Mouse (Mus musculus) embryonic facial prominence, embryonic 10.5 days (tissue): ENCODE data around the gene Foxe3. TPM values are rescaled to one million over a fixed set of nuclear protein-coding genes. Genes with fewer than 3 reads are reported as not detected.

ENCODE experiments used
- DNase-seq: peaks from one replicate; pipeline ENCODE4 v3.0.0-alpha.2; 2017; ENCODE audit warnings: low spot score
- H3K27ac ChIP-seq: fragments of 300-500 bp; sonication (generic); replicated peaks from 2 replicates; pipeline ENCODE4 v1.5.1; 2016; ENCODE audit warnings: mild to moderate bottlenecking
- H3K27me3 ChIP-seq: fragments of 300-500 bp; sonication (generic); replicated peaks from 2 replicates; pipeline ENCODE4 v1.6.1; 2016; ENCODE audit warnings: low read depth, mild to moderate bottlenecking; ENCODE audit not compliant: poor library complexity, severe bottlenecking
- H3K36me3 ChIP-seq: fragments of 300-500 bp; sonication (generic); replicated peaks from 2 replicates; pipeline ENCODE4 v1.6.1; 2016; ENCODE audit warnings: mild to moderate bottlenecking, moderate library complexity
- H3K4me1 ChIP-seq: fragments of 300-500 bp; sonication (generic); 2 replicates; pipeline ENCODE4 v1.6.1; 2016
- H3K4me3 ChIP-seq: fragments of 300-500 bp; sonication (generic); 2 replicates; pipeline ENCODE4 v1.5.1; 2016; ENCODE audit warnings: mild to moderate bottlenecking, moderate library complexity
- H3K9me3 ChIP-seq: fragments of 300-500 bp; sonication (generic); 2 replicates; pipeline ENCODE4 v1.6.1; 2016; ENCODE audit warnings: mild to moderate bottlenecking
- WGBS: fragments of 180-500 bp; shearing (Covaris S2); methylation state at CpG from one replicate; pipeline ENCODE4 v1.1.7; 2016; 5-methylcytosine and 5-hydroxymethylcytosine counted together
- polyA plus RNA-seq: library from polyadenylated mRNA; unstranded; fragments of >200 nt; fragmentation: Nextera tagmentation; extraction: Ambion mirVana; gene quantifications from 2 replicates; pipeline ENCODE4 v1.2.1, GENCODE M21; 2016

Gene Foxe3
- polyA plus RNA-seq, 1 experiment from 2014 or later = 1.0 TPM

DNA sequence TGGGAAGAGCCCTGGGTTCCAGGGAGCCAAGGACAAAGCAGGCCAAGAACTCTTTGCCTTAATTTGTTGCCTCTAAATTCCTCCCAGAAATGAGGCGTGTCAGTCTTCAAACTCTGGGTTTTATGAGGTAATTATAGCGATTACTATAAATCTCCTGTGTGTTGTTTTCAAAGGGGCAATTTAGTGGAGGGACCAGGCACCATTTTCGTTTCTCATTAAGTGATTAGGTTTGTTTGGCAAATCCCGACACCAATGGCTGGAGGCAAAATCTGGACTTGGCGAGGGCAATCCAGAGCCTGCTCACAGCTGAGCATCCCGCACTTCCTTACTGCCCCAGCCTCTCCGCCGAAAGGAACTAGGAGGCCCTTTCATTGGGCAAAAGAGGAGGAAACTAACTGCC, 16.8 kb upstream of the Foxe3 start:
- whole genome bisulfite sequencing = 30% methylated on average over 8 of the region's 8 CpGs
- peaks cover 32% of the 10 kb centered on the region for H3K4me1 ChIP-seq
- peaks cover 91% of the 10 kb centered on the region for H3K27me3 ChIP-seq
- no peaks in the 10 kb centered on the region for H3K9me3 ChIP-seq
- no peak overlapping the region for H3K27ac ChIP-seq
- H3K36me3 ChIP-seq = no peaks in the 10 kb centered on the region
- H3K4me3 ChIP-seq = no peak overlapping the region
- peak; percentile 53 for DNase-seq

DNA sequence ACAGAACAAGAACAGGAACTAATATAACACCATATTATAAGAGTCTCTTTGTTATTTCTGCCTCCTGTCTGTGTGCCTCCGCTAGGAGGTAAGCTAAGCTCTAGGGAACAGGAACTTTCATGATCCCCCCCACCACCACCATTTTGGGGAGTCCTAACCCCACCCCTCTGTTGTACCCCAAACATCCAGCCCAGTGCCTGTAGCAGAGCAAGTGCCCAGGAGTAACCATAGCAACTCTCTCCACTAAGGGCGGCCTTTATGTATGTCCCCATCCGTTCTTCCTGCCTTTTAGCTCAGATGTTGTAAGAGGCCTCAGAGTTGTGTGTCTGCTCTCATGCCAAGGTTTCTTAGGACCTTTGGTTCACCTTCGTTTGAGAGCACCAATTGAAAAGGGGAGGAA, 16.3 kb upstream of the Foxe3 start:
- 41% methylated on average over 4 of the region's 4 CpGs for WGBS
- H3K9me3 ChIP-seq = no peaks in the 10 kb centered on the region
- H3K27ac ChIP-seq = no peak overlapping the region
- peaks cover 36% of the 10 kb centered on the region for H3K4me1 ChIP-seq
- no peaks in the 10 kb centered on the region for H3K36me3 ChIP-seq
- no peak overlapping the region for H3K4me3 ChIP-seq
- DNase-seq = peak; percentile 15
- peaks cover 91% of the 10 kb centered on the region for H3K27me3 ChIP-seq

DNA sequence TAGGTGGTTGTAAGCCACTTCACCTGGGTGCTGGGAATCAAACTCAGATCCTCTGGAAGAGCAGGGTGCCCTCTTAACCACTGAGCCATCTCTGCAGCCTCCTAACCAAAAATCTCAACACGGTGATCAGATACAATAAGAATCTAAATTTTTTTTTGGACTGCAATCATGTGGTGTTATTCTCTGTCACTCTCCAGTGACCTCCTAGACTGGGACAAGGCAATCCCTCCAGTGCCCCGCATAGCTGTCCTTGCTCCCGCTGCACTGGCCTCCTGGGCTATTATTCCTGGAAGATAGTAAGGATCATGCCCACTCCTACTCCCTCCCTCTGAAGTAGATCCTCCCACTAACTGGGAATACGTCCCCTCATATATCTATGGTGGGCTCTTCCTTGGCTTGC, 15.5 kb upstream of the Foxe3 start:
- Histone ChIP-seq H3K36me3 (no peaks in the 10 kb centered on the region), H3K27me3 (peaks cover 90% of the 10 kb centered on the region)
- WGBS = 85% methylated on average over 4 of the region's 4 CpGs

DNA sequence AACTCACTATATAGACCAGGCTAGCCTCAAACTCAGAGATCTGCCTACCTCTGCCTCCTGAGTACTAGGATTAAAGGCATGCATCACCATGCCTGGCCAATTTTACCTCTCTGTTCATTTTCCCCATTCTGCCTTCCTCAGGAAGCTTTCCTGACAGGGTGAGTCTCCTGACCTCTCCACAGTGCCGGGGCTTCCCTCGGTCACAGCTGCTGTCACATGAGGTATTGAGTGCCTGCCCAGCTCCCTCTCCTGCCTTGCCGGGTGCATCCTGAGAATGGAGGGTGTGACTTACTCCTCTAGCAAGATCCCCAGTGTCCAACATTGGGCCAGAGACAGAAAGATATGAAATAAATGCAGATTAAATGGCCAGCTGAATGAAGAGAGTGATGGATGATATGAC, 12.4 kb upstream of the Foxe3 start:
- Histone ChIP-seq H3K4me3 (no peak overlapping the region), H3K4me1 (peaks cover 36% of the 10 kb centered on the region), H3K27me3 (peaks cover 91% of the 10 kb centered on the region), H3K9me3 (no peaks in the 10 kb centered on the region), H3K36me3 (no peaks in the 10 kb centered on the region), H3K27ac (no peak overlapping the region)
- DNase-seq = peak; percentile 7
- WGBS = 41% methylated on average over 3 of the region's 3 CpGs

More for the DNA sequence above, 15.5 kb upstream of the Foxe3 start:
- Histone ChIP-seq H3K27ac (no peak overlapping the region), H3K4me1 (peaks cover 36% of the 10 kb centered on the region), H3K9me3 (no peaks in the 10 kb centered on the region), H3K4me3 (no peak overlapping the region)
- no peak for DNase-seq

DNA sequence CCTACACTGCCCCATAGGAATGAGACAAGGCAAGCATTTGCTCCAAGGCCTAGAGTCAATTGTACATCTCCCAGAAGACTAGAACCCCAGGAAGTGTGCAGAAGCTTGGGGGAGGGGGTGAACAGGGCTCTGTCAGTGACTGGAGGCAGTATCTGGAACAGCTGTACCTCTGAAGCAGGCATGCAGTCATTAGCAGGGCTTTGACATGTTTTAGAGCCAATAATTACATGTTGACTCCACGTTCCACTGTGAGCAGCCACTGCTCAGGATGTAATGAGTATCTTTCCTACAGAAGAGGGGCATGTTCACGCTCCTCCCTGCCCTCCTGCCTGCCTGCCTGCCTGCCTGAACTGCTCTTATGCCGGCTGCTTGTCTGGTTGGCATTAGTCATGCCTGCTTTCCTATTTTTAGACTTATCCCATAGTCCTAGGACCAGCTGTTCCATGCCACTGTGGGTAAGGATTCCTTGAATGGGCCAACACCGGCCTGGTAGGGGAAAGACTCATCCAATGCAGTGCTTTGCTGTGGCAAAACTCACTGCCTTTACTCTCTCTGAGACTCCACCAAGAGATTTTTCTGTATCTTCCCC, 11.7 kb upstream of the Foxe3 start:
- Histone ChIP-seq H3K4me3 (no peak overlapping the region), H3K36me3 (no peaks in the 10 kb centered on the region), H3K4me1 (peaks cover 29% of the 10 kb centered on the region), H3K27ac (no peak overlapping the region), H3K9me3 (no peaks in the 10 kb centered on the region), H3K27me3 (peaks cover 91% of the 10 kb centered on the region)
- WGBS = 52% methylated on average over 4 of the region's 4 CpGs
- peak; percentile 21 for DNase-seq

DNA sequence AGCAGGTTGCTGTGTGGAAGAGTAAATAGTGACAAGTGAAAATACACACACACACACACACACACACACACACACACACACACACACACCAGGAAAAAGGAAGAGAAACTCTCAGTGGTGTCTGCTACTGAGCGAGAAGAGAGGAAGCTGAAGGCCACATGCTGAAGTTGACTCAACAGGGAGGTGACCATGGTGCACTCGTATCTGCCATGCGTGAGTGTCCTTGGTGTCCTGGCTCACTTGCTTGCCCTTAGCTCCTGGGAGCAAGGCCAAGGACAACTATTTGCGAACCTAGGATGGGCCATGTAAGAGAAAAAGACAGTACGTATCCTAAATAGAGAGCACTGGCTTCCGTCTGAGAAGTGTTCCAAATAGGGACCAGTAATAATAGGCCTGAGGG, 8.4 kb upstream of the Foxe3 start:
- no peak overlapping the region for H3K4me3 ChIP-seq
- H3K27me3 ChIP-seq = peaks cover 96% of the 10 kb centered on the region
- H3K4me1 ChIP-seq = peaks cover 24% of the 10 kb centered on the region
- WGBS = 86% methylated on average over 6 of the region's 6 CpGs
- H3K27ac ChIP-seq = no peak overlapping the region
- H3K36me3 ChIP-seq = no peaks in the 10 kb centered on the region
- peak; percentile 7 for DNase-seq
- H3K9me3 ChIP-seq = no peaks in the 10 kb centered on the region

DNA sequence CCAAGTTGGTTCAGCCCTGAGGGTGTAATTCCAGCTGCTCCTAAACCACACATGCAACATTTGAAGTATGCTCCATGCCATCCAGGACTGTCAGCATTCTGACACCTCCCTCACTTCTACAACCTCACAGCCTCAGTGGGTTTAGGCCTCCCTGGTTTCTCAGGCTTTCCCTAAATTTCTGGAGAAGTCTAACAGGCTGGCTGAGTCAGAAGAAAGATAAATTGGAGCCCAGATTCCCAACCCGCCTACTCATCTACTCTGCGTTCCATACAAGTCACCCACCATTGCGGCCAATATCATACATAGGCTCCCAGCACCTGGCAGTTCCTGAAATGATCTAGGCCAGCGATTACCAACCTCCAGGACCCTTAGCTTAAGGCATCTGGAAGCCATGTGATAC, 6.9 kb upstream of the Foxe3 start:
- no peak for DNase-seq
- WGBS = 81% methylated on average over 4 of the region's 4 CpGs
- Histone ChIP-seq H3K4me3 (no peak overlapping the region), H3K9me3 (no peaks in the 10 kb centered on the region), H3K4me1 (peaks cover 26% of the 10 kb centered on the region), H3K36me3 (no peaks in the 10 kb centered on the region), H3K27ac (no peak overlapping the region), H3K27me3 (peaks cover 96% of the 10 kb centered on the region)

DNA sequence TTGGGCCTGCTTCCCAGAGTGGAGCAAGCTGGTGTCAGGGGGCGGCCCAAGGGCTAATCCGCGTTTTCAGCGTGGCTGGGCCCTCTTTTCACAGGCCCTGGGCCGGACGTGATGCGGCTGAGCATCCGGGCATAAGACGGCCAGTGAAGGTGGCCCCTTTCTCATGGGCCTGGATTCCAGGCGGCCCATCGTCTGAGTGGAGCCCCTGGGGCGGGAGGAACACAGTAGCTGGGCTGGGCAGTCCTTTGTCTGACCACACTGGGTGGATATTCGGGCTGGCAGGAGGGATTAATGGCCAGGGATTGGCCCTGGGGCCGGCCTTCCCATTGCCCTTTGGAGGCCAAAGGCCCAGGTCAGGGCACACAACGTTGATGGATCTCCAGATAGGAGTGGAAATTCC, 3.3 kb upstream of the Foxe3 start:
- peaks cover 38% of the 10 kb centered on the region for H3K4me1 ChIP-seq
- no peaks in the 10 kb centered on the region for H3K9me3 ChIP-seq
- DNase-seq = no peak
- H3K4me3 ChIP-seq = no peak overlapping the region
- peaks cover 99% of the 10 kb centered on the region for H3K27me3 ChIP-seq
- no peaks in the 10 kb centered on the region for H3K36me3 ChIP-seq
- no peak overlapping the region for H3K27ac ChIP-seq
- WGBS = 18% methylated on average over 15 of the region's 15 CpGs

DNA sequence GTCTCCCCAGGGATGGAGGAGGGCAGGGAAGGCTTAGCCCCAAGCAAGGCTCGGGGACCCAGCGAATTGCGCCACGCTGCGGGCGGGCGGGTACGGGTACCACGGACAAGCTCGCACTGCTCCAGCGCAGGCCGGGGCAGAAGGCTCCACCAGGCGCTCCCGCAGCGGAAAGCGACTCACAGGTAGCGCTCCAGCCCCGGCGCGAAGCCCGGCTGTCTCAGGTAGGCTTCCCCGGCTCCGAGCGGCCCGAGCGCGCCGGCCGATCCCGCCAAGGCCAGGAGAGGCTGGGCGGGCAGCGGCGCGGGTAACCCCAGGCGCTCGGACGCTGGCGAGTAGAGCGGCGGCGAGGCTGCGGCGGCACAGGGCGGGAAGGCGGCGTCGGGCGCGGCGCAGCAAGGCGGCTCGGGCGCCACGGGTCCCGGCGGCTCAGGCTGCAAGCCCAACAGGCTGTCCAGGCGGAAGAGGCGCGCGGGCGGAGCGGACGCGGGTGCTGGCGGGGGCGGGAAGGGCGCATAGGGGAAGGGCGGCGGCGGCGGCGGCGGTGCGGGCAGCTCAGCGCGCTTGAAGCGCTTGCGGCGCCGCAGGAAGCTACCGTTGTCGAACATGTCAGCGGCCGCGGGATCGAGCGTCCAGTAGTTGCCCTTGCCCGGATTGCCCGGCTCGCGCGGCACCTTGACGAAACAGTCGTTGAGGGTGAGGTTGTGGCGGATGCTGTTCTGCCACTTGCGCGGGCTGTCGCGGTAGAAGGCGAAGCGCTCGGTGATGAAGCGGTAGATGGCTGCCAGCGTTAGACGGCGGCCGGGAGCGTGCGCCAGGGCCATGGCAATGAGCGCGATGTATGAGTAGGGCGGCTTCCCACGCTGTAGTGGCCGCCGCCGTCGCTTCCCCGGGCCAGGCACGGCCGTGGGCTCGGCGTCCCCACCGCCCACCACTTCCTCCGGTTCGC, 569 bp downstream of the Foxe3 start:
- H3K27ac ChIP-seq = peak overlapping the region; percentile 77
- under 1% methylated on average over 125 of the region's 125 CpGs for WGBS

DNA sequence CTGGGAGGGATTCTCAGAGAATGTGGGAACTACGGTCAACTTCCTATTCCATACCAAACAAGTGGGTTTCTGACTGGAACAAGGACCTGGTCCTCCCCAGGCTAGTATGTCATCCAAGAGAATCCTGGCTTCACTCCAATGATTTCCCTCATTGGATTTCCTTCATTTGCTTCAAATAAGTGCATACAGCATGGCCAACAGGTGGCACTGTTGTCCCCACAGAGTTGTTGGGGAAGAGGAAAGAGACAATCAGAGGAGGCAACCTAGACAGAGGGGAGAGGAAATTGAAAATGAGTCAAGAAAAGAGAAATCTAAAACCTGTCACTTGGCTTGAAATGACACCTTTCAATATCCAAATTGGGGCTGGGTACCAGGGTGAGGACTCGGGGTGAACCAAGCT, 8.7 kb downstream of the Foxe3 start:
- WGBS = 44% methylated on average over 2 of the region's 2 CpGs
- Histone ChIP-seq H3K9me3 (no peaks in the 10 kb centered on the region), H3K36me3 (no peaks in the 10 kb centered on the region), H3K4me3 (no peak overlapping the region), H3K4me1 (peaks cover 18% of the 10 kb centered on the region), H3K27ac (no peak overlapping the region), H3K27me3 (peaks cover 87% of the 10 kb centered on the region)
- DNase-seq = peak; percentile 66

More for the DNA sequence above, 569 bp downstream of the Foxe3 start:
- H3K4me3 ChIP-seq = peak overlapping the region; percentile 60
- no peaks in the 10 kb centered on the region for H3K9me3 ChIP-seq
- no peaks in the 10 kb centered on the region for H3K36me3 ChIP-seq
- peaks cover 95% of the 10 kb centered on the region for H3K27me3 ChIP-seq
- DNase-seq = peak; percentile 75
- H3K4me1 ChIP-seq = peaks cover 25% of the 10 kb centered on the region

DNA sequence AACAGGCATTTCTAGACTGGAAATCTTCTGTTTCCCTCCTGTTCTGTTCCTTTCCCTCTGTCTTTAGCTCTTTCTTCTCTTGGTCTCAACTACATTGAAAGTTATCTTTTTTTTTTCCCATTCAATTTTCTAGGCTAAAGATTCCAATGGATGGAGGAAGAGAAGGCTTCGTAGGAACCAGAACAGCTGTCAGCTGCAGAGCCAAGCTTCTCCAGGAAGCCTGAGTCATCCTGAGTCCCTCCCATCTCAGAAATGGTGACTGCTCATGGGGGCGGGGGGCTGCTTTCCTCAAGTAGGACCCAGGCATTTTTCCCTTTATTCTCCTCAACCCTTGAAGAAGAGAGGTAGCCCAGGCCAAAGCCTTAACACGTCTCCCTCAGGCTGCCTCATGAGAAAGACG, 9.8 kb downstream of the Foxe3 start:
- Histone ChIP-seq H3K9me3 (no peaks in the 10 kb centered on the region), H3K27ac (no peak overlapping the region), H3K4me3 (no peak overlapping the region), H3K4me1 (peaks cover 25% of the 10 kb centered on the region), H3K36me3 (no peaks in the 10 kb centered on the region), H3K27me3 (peaks cover 88% of the 10 kb centered on the region)
- WGBS = 53% methylated on average over 4 of the region's 4 CpGs
- no peak for DNase-seq

DNA sequence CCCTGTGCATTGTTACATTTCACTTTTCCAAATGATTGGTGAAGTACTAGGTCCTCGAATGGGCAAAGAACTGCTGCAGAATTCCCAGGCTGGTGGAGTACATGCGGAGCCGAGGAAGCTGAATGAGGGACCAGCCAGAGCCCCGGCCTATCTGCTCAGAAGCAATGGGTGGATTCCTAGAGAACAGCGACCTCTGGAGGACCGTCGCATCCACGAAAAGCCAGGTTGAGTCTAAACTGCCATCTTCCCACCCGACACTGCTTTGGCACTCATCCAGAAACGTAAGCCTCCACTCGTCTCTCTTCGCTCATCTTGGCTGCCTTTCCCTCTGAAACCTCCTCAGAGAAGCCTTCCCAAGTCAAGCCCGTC, 12.2 kb downstream of the Foxe3 start:
- WGBS = 2% methylated on average over 13 of the region's 13 CpGs
- no peaks in the 10 kb centered on the region for H3K36me3 ChIP-seq
- no peak overlapping the region for H3K27ac ChIP-seq
- H3K4me3 ChIP-seq = peak overlapping the region; percentile 45; the same call in 1 of the 2 replicates
- H3K4me1 ChIP-seq = peaks cover 44% of the 10 kb centered on the region
- peak; percentile 84 for DNase-seq
- no peaks in the 10 kb centered on the region for H3K9me3 ChIP-seq
- H3K27me3 ChIP-seq = peaks cover 94% of the 10 kb centered on the region
